Mouse (Mus musculus): Measurements from ENCODE around the gene A830031A19Rik.

A830031A19Rik gene

GRCm38 (mm10) chr11:24095236-24095635, 20.4 kb upstream of the A830031A19Rik start:
- no peak for DNase-seq

GRCm38 (mm10) chr11:24094086-24094487, 19.2 kb upstream of the A830031A19Rik start:
- no peak for DNase-seq

GRCm38 (mm10) chr11:24092618-24093017, 17.8 kb upstream of the A830031A19Rik start:
- DNase-seq = no peak

DNA sequence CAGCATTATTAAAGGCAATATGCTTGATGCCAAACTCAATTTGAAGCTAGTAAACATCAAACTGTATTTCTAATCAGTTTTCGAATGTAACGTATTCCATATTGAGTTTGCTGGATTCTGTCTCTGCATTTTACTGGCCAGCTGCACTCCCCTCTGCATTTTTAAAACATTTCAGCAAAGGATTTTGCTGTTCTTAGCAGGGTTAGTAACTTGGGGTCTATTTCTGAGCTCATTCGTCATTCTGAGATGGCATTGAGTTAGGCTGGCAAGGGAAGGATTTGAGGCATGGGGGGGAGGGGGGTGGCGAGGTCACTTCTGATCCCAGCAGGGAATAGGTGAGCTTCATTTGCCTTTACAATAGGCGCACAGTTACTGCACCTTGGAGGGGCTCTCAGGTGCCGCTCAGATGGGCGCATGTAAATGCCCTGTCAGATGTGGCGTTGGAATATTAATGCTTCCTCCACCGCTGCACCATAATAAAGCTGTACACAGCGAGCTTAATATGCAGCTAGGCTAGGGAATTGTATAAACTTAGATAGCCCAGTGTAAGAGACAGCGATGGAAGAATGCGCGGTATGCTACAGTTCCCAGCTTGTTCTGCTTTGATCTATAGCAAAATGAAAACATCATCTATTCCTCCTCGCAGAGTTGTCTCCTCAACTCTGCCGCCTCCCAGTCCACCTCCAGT, 16.7 kb upstream of the A830031A19Rik start:
- no peak for DNase-seq

DNA sequence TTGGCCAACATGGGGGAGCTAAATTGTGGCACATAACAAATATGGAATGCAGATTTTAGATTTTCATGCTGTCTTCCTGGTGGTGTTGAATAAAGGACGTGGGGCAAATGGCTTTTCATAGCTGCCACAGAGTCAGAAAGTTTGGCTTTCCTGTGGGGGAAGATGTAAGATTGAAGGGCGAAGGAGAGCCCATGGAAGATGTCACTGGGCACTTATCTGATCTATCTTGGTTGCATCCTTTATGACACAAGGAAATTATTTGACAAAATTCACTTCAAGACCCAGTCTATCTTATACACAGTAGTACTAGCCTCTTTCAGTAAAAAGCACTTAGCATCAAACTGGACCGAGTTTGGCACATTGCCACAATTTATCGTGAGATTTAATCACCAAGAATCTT, 15.6 kb upstream of the A830031A19Rik start:
- no peak for DNase-seq

- no peak for DNase-seq
Measured at GRCm38 (mm10) chr11:24087069-24087468, 12.2 kb upstream of the A830031A19Rik start.

DNA sequence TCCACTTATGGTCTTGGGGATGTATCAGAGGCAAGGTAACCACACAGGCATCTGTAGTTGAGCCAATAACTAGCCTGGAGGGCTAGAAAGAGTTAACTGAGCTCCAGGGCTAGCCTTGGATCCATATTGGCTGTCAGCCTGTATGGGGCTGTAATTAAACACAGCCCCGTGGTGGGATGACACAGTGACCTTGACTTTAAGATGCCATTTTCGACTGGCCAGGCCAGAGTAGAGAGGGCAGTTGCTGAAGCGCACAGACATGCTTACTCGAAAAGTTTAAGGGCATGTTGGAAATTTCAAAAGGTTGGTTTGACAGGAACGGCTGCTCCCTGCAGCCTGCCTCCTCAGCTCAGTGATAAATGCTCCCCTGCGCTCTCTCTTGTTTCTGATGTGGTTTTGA, 11.1 kb upstream of the A830031A19Rik start:
- no peak for DNase-seq

DNA sequence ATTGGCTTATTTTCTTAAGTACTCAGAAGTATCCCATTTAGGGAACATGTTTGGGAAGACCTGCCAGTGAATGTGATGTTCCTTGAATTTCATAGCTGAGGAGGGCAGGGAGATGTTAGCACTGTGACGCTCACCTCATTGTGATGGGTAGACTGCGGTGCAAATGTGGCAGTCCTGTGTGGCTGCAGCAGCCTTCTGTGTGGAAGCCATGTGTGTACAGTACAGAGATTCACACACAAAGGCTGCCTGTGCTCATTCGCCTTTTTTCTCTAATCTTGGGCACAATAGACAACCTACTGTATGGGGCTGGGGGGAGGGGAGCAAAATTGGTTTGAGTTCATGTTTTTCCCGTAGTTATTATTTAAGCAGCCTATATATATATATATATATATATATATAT, 9.7 kb upstream of the A830031A19Rik start:
- no peak for DNase-seq

DNA sequence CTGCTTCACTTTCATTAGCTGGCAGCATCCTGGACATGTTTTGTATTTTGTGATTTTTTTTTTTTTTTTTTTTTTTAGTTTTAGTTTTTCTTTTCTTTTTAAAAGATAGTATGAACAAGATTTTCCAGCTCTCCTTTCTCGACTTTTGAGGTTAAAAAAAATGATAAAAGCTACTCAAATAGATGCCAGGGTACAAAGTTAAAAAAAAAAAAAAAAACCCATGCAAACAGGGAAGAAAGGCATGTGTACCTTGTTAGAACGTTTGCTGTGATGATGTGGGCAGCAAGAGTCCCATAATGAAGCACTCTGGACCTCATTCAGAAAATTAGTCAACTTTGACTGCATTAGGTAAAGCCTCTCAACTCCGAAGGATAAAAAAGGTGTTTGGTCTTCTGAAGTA, 9.2 kb upstream of the A830031A19Rik start:
- no peak for DNase-seq

DNA sequence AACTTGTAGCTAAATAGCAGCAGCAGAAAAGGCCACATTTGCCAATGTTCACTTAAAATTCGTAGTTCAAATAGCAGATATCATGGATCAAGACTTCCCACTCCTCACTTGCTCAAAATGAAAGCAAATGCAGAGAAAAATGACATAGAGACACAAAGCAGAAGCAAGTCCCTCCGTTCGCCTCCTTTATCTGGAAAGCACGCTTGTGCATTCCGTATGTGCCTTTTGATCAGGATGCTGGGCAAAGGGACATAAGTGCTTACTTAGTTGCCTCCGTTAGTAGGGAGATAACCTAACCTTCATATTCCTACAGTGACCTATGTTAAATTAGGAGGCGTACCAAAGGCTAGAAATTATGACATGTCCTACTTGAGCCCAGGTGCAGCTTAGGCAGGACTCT, 8.6 kb upstream of the A830031A19Rik start:
- DNase-seq = no peak

- no peak for DNase-seq
Measured at GRCm38 (mm10) chr11:24083076-24083405, 8.2 kb upstream of the A830031A19Rik start.

DNA sequence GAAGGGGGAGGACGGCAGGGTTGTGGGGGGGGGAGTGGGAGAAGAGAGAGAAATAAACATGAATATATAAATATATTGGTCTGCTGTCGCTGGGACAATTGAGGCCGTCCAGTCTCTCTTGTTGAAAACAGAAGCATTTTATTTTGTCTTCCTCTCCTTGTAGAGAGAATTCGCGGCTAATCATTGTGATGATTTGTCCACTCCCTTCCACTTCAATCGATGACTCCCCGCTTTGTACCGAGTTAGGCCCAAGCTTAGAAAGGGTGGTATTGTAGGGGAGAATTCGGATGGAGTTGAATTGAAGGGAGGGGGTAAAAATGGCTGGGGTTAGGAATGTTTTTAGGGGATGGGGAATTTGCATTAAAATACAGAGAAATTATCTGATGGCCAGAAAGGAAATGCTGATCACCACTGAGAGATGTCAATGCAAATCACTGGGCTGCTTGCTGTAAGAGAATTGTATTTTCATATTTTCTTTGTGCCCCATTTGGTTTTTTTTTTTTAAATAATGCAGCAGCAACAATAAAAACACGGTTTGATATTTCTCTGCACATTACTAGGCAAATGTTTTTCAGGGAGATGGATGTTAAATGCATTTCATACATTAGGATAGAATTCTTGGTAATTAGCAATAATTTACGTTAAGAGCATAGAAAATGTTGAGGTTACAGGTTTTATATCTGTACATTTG, 7.7 kb upstream of the A830031A19Rik start:
- no peak for DNase-seq

DNA sequence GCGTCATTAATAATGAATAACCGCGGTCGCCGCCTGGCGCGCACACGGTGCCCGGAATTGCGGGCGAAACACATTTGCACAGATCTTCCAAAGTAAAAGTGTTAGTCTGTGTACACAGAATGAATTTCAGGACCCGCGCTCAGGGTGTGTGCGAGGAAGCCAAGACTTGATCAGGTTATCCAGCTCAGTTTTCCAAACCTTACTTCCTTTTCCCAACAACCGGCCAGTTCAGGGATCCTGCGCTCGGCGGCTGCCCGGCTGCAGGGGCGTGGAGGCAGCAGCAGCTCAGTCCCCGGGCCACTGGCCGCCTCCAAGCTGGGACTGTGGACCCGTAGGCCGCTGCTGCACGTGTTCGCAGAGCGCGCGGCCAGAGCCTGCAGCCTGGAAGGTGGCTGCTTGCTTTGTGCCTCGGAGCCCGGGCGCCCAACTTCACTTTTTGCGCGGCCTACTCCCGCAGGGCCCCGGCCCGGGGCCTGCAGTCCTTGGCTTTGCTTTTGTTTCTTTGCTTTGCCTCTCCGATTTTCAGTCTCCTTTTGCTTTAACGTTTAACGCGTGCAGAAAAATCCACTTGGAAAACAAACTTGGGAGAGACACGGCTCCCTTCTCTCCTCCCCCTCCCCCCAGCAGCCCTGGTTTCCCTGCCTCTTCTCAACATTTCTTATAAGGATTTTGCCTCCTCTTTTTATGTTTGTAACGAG, 7.0 kb upstream of the A830031A19Rik start:
- DNase-seq = peak in 1 of 2 experiments; percentile 19

GRCm38 (mm10) chr11:24081016-24081686, 6.3 kb upstream of the A830031A19Rik start:
- DNase-seq = peak; percentile 37 to 44

GRCm38 (mm10) chr11:24080541-24080940, 5.7 kb upstream of the A830031A19Rik start:
- DNase-seq = peak; percentile 45 to 58

DNA sequence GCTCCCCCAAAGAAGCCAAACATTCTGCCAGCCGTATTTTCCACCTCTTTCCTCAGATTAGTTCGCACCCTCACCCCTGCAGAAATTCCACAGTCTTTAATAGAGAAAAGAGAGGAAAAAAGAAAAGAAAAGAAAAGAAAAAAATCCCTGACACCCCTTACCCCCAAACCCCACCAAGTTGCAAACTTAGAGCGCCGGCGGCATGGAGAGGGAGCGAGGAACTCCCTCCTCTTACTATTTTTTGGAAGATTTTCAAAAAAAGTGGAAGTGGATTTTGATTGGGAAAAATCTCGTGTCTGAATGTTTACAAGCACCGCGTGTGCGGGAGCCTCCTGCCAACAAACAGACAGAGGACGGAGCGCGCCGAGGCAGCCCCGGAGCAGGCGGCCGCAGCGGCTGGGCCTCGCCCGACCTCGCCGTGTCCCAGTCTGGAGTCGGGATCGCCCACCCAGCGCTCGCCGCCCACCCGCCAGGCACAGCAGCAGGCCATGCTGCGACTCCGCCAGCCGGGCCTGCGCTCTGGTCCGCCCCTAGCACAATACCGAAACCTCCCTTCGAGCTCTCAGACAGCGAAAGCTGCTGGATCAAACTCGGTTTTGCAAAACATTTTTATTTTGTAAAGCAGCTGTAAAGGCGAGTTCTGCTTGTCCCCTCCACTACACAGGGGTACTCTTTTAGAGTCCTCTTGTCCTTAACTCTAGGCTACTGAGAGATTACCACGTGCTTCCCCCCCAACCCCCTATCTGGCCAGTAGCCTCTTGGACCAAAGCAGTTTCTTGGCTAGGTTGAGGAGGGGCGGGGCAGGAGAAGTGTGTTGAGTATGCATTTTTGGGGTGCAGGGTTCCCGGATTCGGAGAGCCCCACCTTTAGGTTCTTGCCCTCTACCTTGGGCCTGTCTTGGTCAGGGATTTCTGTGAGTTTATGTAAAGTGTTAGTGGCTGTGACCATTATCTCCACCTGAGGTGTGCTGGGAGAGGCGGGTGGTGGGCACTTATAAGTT, 4.8 kb upstream of the A830031A19Rik start:
- DNase-seq = peak; percentile 20 to 24

GRCm38 (mm10) chr11:24078706-24079316, 4.0 kb upstream of the A830031A19Rik start:
- DNase-seq = peak; percentile 18 to 26

DNA sequence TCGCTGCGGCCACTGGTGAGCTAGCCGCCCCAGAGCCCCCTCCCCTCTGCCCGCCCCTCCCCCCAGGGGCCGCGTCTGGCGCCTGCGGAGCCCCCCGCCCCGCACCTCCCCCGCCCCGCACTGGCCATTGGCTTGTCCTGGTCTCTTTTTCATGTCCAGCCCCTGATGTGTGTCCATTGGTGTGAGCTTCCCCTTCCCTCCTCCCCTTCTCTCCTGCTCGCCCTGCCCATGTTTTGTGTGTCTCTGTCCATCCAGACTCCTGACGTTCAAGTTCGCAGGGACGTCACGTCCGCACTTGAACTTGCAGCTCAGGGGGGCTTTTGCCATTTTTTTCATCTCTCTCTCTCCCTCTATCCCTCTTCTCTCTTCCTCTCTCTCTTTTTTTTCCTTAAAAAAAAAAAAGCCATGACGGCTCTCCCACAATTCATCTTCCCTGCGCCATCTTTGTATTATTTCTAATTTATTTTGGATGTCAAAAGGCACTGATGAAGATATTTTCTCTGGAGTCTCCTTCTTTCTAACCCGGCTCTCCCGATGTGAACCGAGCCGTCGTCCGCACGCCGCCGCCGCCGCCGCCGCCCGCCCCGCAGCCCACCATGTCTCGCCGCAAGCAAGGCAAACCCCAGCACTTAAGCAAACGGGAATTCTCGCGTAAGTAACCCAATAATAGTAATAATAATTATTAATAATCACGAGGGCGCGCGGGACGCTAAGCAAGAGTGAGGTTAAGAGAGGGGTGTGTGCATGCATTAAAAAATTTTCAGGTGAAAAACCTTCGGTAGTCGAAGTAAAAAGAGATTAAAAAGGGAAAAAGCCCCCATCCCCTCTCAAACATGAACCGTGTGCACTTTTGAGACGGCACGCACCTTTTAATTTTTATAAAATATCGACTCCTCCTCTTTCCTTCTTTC, 3.2 kb upstream of the A830031A19Rik start, which contains the start of gene Bcl11a:
Gene Bcl11a (plus strand): TSS at position 262 of the 911 bp plus-strand sequence.
- DNase-seq = no peak

DNA sequence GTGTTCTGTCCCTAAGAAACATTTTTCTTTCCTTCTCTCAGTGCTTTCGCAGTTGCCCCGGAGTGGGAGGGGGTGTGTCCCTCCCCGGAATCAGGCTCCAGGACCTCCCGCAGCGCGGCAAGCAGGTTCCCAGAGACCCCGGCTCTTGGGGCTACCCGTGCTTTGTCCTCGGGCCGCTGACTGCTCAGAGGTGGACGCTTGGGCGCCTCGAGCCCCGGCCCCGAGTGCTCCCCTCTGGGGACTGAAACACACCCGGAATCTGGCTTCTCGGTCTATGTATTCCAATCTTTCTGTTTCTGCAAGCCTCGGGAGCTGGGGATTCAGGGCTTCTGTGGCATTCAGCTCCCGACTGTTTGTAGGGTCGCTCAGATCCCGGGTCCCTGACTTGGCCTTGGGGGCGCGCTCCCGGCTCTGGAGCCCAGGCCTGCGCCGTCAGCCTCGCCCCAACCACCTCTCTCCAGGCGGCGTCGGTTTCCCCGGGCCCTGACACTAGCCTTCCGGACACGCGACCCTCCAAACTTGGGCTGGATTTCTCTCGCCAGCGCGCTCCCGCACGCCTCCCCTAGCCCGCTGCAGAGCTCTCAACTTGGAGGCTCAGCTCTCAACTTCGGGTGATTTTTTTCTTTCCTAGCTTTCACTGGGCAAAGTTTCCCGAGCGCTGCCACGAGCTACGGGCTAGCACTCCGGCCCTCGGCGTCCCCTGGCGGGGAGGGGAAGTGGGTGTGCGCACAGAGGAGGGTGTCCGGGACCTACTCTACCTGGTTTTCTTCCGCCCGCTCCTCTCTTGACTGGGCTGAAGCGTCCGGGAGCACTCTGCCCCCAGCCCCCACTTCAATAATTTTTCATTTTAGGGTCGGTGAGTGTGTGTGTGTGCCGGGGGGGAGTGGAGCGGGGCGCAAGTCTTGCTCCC, 2.2 kb upstream of the A830031A19Rik start:
- DNase-seq = peak; percentile 49
